Mouse (Mus musculus) cerebellum, postnatal 25 days (tissue): ENCODE results near the gene Mthfd1.

Source experiments
- DNase-seq, 2 experiments: peaks; one replicate each; pipeline ENCODE4 v3.0.0; 2021; ENCODE audit warnings: mixed read lengths in 2 of 2

The Mthfd1 gene

GRCm38 (mm10) chr12:76305107-76305506, 50.0 kb downstream of the Mthfd1 start:
- no peak for DNase-seq

DNA sequence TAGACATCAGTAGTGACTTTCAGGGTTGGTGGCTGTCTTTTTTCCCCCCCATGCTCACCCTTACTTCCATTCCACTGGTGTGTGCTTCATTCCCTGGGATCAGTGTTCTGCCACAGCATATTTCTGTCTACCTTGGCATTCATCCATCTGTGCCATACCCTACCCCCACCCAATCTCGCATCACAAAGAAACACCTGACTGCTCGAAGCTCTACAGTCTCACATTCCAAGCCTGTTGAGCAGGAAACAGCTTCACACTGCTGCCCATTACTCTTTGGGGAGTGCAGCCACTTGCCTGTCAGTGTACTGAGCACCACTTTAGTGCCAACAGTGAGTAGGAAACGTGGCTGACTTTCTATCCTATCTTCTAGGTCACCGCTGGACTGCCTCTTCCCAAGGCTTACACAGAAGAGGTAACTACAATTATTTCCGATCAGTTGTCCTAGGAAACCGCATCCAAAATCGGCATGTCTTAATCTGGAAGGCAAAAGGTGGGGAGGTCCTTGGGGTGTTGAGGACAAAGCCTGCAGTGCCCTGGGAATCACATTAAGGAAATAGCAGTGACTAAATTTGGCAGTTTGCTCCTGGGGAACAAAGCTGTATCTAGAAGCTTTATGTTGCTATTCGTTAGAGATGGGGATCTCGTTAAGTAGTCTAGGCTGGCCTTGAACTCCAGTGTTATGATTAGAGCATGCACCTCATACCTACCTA, 51.9 kb downstream of the Mthfd1 start:
- DNase-seq: no peak

GRCm38 (mm10) chr12:76307964-76308363, 52.9 kb downstream of the Mthfd1 start:
- no peak for DNase-seq

- DNase-seq: no peak
Observed at GRCm38 (mm10) chr12:76308436-76308835, 53.3 kb downstream of the Mthfd1 start.

DNA sequence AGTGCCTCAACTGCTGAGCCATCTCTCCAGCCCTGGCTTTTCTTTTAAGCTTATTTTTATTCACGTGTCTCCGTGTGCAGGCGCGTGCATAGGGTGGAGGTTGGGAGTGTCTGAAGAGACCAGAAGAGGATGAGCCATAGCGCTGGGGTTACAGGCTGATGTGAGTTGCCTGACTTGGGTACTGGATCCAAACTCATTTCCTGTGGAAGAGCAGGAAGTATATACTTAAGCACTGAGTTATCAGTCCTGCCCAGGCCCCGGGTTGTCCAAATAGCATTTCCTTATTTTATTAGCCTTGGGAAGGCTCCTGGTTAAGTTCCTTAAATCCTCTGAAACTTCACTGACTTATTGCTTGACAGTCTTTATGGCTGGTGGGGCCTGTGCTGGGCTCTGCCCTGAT, 54.9 kb downstream of the Mthfd1 start:
- DNase-seq: no peak

- DNase-seq: no peak
Observed at GRCm38 (mm10) chr12:76310633-76311032, 55.5 kb downstream of the Mthfd1 start.

GRCm38 (mm10) chr12:76311227-76311626, 56.1 kb downstream of the Mthfd1 start:
- no peak for DNase-seq

GRCm38 (mm10) chr12:76311951-76312350, 56.9 kb downstream of the Mthfd1 start:
- DNase-seq: no peak

DNA sequence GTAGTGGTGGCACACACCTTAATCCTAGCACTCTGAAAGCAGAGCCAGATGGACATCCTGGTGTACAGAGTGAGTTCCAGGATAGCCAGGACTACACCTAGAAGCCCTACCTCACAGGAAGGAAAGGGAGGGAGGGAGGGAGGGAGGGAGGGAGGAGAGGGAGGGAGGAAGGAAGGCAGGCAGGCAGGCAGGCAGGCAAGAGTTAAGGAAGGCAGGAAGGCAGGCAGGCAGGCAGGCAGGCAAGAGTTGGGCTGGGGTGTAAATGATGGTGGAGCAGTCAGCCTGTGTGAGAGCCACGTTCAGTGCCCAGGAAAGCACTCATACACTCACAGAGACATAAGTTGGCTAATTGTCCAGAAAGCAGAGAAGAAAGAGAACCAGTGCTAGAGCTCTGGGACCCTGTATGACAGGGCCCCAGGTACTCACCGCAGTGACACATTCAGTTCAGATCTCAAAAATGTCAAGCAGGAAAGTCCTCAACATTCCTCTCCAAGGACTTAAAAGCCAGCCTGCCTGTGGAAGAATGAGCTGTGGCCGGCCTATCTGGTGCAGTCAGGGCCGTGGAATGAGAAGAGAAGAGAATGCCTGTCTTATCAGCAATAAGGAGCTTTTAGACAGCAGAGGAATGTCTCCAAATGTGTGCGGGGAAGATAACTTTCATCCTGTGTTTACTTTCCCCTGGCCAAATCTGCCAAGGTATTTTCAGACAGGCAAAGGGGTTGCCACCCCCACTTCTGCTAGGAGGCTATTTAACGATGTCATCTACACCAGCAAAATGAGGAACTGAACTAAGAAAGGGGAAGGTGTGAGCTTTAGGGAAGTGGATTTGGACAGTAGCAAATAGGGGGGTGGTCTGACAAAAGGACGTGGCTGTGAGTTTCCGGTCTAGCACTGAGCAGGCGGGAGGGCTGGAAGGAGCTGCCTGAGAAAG, 63.4 kb downstream of the Mthfd1 start:
- DNase-seq: no peak

- peak; percentile 67 to 82 for DNase-seq
Observed at GRCm38 (mm10) chr12:76324679-76325431, 69.8 kb downstream of the Mthfd1 start, which contains the start of gene Akap5. Akap5 (plus strand) TSS chr12:76324891.

DNA sequence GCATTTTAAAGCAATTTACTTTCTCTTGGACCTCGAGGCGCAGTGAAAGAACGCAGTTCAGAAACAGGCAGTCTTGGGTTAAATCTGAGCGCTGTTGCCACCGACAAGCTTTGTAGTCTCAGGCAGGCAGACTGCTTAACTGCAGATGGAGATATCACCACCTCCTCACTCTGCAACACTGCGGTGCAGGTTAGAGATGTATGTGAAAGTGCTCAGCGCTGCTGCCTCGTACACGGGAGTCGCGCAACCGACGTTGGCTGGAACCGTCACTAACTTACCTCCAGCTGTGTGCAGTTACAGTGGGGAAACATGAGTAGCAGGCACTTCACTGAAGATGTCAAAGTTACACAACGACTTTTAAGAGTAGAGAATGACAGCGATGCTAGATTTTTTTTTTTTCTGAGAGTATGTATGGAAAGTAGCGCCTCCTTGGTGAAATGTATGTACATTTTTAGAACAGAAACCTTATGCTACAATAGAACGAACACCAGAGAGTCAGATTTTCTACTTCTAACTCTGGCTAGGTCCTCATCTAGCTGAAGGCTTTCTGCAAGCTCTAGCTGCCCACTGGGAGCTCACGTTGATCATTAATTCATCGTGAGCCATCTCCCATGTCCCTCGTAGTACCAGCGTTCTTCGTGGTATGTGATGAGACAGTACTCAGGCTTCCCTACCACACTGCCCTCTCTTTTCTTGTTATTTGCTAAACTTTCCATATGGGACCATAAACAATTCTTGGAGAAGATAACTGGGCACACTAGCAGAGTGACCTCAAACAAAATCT, 71.5 kb downstream of the Mthfd1 start:
- DNase-seq: no peak

DNA sequence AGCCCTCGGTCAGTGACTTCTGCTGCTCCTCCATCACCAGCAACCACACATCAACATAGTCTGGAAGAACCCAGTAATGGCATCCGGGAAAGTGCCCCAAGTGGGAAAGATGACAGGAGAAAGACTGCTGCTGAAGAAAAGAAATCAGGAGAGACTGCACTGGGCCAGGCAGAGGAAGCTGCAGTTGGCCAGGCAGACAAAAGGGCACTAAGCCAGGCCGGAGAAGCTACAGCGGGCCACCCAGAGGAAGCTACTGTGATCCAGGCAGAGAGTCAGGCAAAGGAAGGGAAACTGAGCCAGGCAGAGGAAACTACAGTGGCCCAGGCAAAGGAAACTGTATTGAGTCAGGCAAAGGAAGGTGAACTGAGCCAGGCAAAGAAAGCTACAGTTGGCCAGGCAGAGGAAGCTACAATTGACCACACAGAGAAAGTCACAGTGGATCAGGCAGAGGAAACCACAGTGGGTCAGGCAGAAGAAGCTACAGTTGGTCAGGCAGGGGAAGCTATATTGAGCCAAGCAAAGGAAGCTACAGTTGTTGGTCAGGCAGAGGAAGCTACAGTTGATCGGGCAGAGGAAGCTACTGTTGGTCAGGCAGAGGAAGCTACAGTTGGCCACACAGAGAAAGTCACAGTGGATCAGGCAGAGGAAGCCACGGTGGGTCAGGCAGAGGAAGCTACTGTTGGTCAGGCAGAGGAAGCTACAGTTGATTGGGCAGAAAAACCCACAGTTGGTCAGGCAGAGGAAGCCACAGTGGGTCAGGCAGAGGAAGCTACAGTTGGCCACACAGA, 73.7 kb downstream of the Mthfd1 start:
- DNase-seq: no peak

DNA sequence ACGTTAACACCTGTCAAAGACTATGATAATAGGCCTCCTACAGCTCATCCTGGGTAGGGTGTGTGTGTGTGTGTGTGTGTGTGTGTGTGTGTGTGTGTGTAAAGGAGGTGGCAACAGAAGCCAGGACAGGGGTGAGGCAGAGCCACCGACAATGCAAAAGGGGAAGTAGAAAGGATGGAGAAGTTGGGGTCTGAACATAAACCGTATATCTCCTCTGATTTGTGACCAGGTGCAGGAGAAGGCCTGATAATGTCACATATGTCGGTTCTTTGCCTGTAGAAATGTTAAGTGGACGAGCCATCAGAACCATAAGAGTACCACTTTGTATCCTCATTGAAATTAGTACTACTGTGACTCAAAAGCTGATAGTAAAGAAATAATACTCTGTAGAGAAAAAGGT, 78.6 kb downstream of the Mthfd1 start:
- no peak for DNase-seq

DNA sequence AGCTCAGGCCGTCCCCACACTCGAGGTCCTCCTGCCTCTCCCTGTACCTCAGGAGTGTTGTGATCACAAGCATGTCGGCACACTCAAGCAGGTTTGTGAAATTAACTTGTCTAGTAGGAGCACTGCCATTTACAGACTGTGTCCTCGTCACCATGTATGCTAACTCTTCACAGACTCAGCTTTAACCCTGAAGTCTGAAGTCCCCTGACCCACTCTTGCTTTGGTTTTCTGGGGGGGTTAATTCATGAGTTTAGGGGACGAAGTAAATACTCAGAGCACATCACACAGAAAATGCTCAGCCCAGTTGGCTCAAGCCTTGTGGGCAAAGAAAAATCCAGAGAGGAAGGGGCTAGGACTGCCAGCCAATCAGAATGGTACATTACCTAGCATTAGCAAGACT, 80.5 kb downstream of the Mthfd1 start:
- no peak for DNase-seq

GRCm38 (mm10) chr12:76336111-76336965, 81.2 kb downstream of the Mthfd1 start:
- no peak for DNase-seq

DNA sequence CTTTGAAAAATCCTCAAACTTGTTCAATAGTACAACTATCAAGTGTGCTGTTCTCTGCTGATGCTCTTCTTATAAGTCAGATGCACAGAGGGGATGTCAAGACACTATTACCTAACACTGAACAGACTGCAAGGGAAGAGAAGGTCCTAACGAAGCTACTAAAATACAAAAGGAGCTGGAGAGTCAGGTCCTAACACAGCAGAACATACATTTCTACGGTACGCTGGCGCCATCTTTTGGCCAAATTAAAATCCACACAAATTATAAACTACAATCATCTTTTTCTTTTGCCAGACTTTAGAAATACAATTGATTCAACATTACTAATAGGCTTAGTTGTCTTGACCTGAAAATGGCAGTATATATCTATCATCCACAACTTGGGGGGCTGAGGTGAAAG, 86.0 kb downstream of the Mthfd1 start:
- DNase-seq: peak; percentile 55 to 74

- no peak for DNase-seq
Observed at GRCm38 (mm10) chr12:76345759-76346455, 90.8 kb downstream of the Mthfd1 start.

- no peak for DNase-seq
Observed at GRCm38 (mm10) chr12:76349680-76350220, 94.7 kb downstream of the Mthfd1 start.

DNA sequence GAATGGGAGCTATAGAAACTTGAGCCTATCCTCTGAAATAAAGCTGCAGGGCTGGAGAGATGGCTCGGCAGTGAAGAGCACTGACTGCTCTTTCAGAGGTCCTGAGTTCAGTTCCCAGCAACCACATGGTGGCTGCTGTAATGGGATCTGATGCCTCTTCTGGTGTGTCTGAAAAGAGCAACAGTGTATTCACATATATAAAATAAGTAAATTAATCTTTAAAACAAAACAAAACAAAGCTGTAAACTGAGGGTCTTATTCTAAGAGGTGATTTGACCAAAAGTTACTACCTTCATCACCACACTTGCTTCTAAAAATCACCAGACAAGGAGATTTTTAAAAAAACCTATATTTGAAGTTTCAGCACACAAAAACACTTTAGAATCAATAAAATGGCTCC, 105.8 kb downstream of the Mthfd1 start:
- no peak for DNase-seq
